Mouse (Mus musculus): ENCODE results near the gene Iqce.

- TF ChIP-seq USF1 (IDR thresholded peaks at IDR 0.05; ENCODE audit: low read depth) (no peak), CTCF (IDR thresholded peaks at IDR 0.05; ENCODE audit: control insufficient read depth, insufficient read depth, insufficient read length) (no peak)
Observed at GRCm38 (mm10) chr5:140726062-140726839, 24.1 kb upstream of the Iqce start.

All from C2C12 (cell line).